Mouse (Mus musculus) stomach, postnatal 0 days (tissue): Measurements from ENCODE around the gene Mab21l2.

Source experiments
- CTCF ChIP-seq: IDR thresholded peaks from 2 replicates; pipeline ENCODE4 v1.5.1; 2016; ENCODE audit warnings: antibody characterized with exemption, low read depth, mild to moderate bottlenecking, moderate library complexity
- EP300 ChIP-seq: optimal IDR thresholded peaks from 2 replicates; pipeline ENCODE3; 2016; ENCODE audit warnings: antibody characterized with exemption

DNA sequence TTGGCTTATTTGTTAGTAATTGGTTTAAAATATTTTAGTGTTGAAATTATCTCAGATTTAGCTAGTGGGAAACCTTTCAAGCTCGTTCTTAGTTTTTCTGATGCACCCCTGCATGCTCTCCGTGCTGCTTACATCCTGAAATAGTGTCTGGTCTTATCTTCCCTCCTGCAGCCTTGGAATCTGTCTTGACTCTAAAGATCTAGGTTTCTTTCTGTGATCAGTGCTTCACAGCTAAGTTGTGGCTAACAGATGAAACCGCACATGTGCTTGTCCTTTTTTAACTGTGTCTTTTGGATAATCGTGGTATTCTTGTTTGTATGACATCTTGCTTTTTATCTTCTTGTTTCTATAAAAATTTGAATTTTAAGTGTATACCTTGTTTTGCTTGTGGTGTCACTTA lies 18.9 kb upstream of the Mab21l2 start:
- TF ChIP-seq CTCF (no peak), EP300 (no peak)
